Mouse (Mus musculus) heart, postnatal 0 days (tissue): ENCODE results near the gene Twf2.

ENCODE experiments used
- CTCF ChIP-seq: IDR thresholded peaks from 2 replicates; pipeline ENCODE4 v1.5.1; 2016; ENCODE audit warnings: antibody characterized with exemption, control low read depth, low read depth
- EP300 ChIP-seq: IDR thresholded peaks from 2 replicates; pipeline ENCODE4 v1.6.1; 2016; ENCODE audit warnings: antibody characterized with exemption, low read depth

DNA sequence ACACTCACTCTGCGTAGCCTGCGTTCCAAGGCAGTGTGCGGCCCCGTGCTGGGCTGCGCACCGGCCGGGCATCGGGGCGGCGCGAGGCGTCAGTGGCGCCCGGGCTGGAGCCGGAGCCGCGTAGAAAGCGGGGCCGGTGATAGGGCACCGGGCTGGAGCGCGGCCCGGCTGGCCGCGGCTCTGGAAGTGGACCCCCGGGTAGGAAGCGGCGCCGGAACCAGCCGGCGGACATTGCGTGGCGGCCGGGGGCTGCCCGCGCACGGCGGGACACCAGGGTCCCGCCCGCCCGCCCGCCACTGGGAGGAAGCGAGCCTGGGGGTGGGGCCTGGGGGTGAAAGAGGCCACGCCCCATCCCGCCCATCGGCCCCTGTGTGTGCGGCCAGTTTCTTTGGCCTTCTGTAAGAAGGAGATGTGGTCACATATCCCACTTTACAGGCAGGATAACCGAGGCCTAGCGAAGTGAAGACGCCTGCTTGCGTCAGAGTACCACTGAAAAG, 3.9 kb upstream of the Twf2 start:
- TF ChIP-seq EP300 (no peak), CTCF (no peak)
